Mouse (Mus musculus) liver, embryonic 11.5 days (tissue): ENCODE data around the gene Selplg. TPM values are rescaled to one million over a fixed set of nuclear protein-coding genes. Genes with fewer than 3 reads are reported as not detected.
A peak's percentile ranks its signal among the peaks of the same experiment; 100 is the strongest.

ENCODE experiments used
- ATAC-seq: fragments of 200-750 bp; cut with Nextera tagmentation; replicated peaks from 2 replicates; pipeline ENCODE4 v1.8.0; 2017; ENCODE audit warnings: moderate number of reproducible peaks, mild to moderate bottlenecking, moderate TSS enrichment, moderate library complexity; ENCODE audit not compliant: low FRiP score
- DNase-seq: peaks from one replicate; pipeline ENCODE4 v3.0.0-alpha.2; 2017; ENCODE audit warnings: low spot score
- H3K27ac ChIP-seq: fragments of 300-500 bp; sonication (generic); 2 replicates; pipeline ENCODE4 v1.5.1; 2014; ENCODE audit warnings: mild to moderate bottlenecking, low read depth, low read length, control low read depth
- H3K27me3 ChIP-seq: fragments of 300-500 bp; sonication (generic); replicated peaks from 2 replicates; pipeline ENCODE4 v1.6.1; 2014; ENCODE audit warnings: low read length, mixed read lengths; ENCODE audit not compliant: control insufficient read depth, insufficient read depth
- H3K36me3 ChIP-seq: fragments of 300-500 bp; sonication (generic); 2 replicates; pipeline ENCODE4 v1.6.1; 2014; ENCODE audit warnings: mild to moderate bottlenecking, low read length, moderate library complexity, mixed read lengths; ENCODE audit not compliant: control insufficient read depth, insufficient read depth
- H3K4me1 ChIP-seq: fragments of 300-500 bp; sonication (generic); replicated peaks from 2 replicates; pipeline ENCODE4 v1.6.1; 2014; ENCODE audit warnings: low read length, mixed read lengths; ENCODE audit not compliant: control insufficient read depth, insufficient read depth
- H3K4me2 ChIP-seq: fragments of 300-500 bp; sonication (generic); 2 replicates; pipeline ENCODE4 v1.6.1; 2014; ENCODE audit warnings: mild to moderate bottlenecking, control low read depth, moderate library complexity
- H3K4me3 ChIP-seq: fragments of 300-500 bp; sonication (generic); 2 replicates; pipeline ENCODE4 v1.5.1; 2014; ENCODE audit warnings: low read depth, low read length, control low read depth
- H3K9ac ChIP-seq: fragments of 300-500 bp; sonication (generic); 2 replicates; pipeline ENCODE4 v1.6.1; 2014; ENCODE audit warnings: low read depth, low read length, control low read depth
- H3K9me3 ChIP-seq: fragments of 300-500 bp; sonication (generic); 2 replicates; pipeline ENCODE4 v1.6.1; 2016; ENCODE audit warnings: low read length, inconsistent platforms, mixed read lengths; ENCODE audit not compliant: control insufficient read depth
- WGBS: fragments of 180-500 bp; shearing (Covaris S2); extraction: QIAGEN DNeasy Blood & Tissue Kit; methylation state at CpG from one replicate; pipeline ENCODE4 v1.1.7; 2014; 5-methylcytosine and 5-hydroxymethylcytosine counted together
- polyA plus RNA-seq: library from polyadenylated mRNA; unstranded; fragments of >200 nt; fragmentation: Nextera tagmentation; extraction: Ambion mirVana; gene quantifications from 2 replicates; pipeline ENCODE4 v1.2.1, GENCODE M21; 2014

Gene Selplg
- polyA plus RNA-seq, 1 experiment from 2014 or later = 17.1 TPM

- peak; percentile 72 for ATAC-seq
- Histone ChIP-seq H3K4me2 (peak within 1 kb of the TSS; percentile 57), H3K27me3 (no peaks in the 10 kb centered on the region; the same call in 1 of the 2 replicates), H3K9ac (no peak within 1 kb of the TSS), H3K9me3 (no peaks in the 10 kb centered on the region), H3K4me1 (peaks cover 23% of the 10 kb centered on the region), H3K36me3 (no peaks in the 10 kb centered on the region), H3K27ac (no peak within 1 kb of the TSS; the same call in 1 of the 2 replicates), H3K4me3 (peak within 1 kb of the TSS; percentile 42)
- under 1% methylated on average over 11 of the region's 11 CpGs for WGBS
- DNase-seq = peak; percentile 69
These were observed 32.2 kb downstream of the Selplg start, which contains the start of gene Tmem119 for GRCm38 (mm10) chr5:113800280-113800679. TSS of gene Tmem119 (minus strand) at chr5:113800516.

- no peaks in the 10 kb centered on the region for H3K36me3 ChIP-seq
- H3K27ac ChIP-seq = no peak overlapping the region; the same call in 1 of the 2 replicates
- H3K4me3 ChIP-seq = peak overlapping the region; percentile 42
- ATAC-seq (no peak), DNase-seq (no peak)
- peak overlapping the region; percentile 57 for H3K4me2 ChIP-seq
- WGBS = 56% methylated on average over 5 of the region's 5 CpGs
- no peak overlapping the region for H3K9ac ChIP-seq
- peaks cover 23% of the 10 kb centered on the region for H3K4me1 ChIP-seq
- no peaks in the 10 kb centered on the region for H3K9me3 ChIP-seq
- no peaks in the 10 kb centered on the region; the same call in 1 of the 2 replicates for H3K27me3 ChIP-seq
These were observed 32.8 kb downstream of the Selplg start for GRCm38 (mm10) chr5:113799691-113800090.

GRCm38 (mm10) chr5:113798525-113798924, 33.9 kb downstream of the Selplg start:
- peaks cover 18% of the 10 kb centered on the region for H3K4me1 ChIP-seq
- H3K4me2 ChIP-seq = peak overlapping the region; percentile 57
- DNase-seq = no peak
- H3K27ac ChIP-seq = no peak overlapping the region
- H3K36me3 ChIP-seq = no peaks in the 10 kb centered on the region
- ATAC-seq = no peak
- WGBS = 57% methylated on average over 9 of the region's 9 CpGs
- no peaks in the 10 kb centered on the region; the same call in 1 of the 2 replicates for H3K27me3 ChIP-seq
- H3K9ac ChIP-seq = no peak overlapping the region
- no peaks in the 10 kb centered on the region for H3K9me3 ChIP-seq
- H3K4me3 ChIP-seq = no peak overlapping the region

DNA sequence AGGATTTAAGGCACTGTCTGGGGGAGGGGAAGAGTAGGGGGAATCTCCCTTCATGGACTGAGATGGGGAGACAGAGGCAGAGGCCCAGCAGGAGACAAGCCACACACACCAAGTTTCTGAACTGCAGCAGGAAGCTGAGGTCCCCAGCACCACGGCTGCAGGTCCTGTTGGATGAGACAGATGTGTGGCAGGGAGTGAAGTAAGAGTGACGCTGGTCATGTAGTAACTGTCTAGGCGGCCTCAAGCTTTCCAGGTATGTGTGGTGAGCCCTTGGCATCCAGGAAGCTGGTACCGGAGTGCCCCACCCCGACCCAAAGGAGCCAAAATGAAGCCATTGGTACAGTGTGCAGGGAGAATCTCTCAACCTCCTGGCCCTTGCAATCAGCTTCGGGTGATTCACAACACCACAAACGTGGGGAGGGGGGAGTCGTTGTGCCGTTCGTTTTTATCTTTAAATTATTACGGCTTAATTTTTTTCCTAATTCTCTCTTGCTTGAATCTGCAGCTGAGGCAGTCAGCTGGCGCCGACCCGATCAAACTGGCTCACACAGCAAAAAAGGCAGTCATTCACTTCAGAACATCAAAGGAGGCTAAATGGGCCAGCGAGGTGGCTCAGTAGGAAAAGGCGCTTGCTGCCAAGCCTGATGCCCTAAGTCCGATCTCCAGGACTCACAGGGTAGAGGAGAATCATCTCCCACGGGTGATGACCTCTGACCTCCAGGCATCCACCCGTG, 35.1 kb downstream of the Selplg start:
- H3K4me1 ChIP-seq = peaks cover 24% of the 10 kb centered on the region
- peak overlapping the region; percentile 65; the same call in 1 of the 2 replicates for H3K27ac ChIP-seq
- no peaks in the 10 kb centered on the region for H3K9me3 ChIP-seq
- ATAC-seq = no peak
- peak overlapping the region; percentile 32; the same call in 1 of the 2 replicates for H3K9ac ChIP-seq
- no peaks in the 10 kb centered on the region; the same call in 1 of the 2 replicates for H3K27me3 ChIP-seq
- H3K4me2 ChIP-seq = peak overlapping the region; percentile 50
- 25% methylated on average over 19 of the region's 19 CpGs for WGBS
- DNase-seq = no peak
- H3K4me3 ChIP-seq = peak overlapping the region; percentile 14; the same call in 1 of the 2 replicates
- H3K36me3 ChIP-seq = no peaks in the 10 kb centered on the region

DNA sequence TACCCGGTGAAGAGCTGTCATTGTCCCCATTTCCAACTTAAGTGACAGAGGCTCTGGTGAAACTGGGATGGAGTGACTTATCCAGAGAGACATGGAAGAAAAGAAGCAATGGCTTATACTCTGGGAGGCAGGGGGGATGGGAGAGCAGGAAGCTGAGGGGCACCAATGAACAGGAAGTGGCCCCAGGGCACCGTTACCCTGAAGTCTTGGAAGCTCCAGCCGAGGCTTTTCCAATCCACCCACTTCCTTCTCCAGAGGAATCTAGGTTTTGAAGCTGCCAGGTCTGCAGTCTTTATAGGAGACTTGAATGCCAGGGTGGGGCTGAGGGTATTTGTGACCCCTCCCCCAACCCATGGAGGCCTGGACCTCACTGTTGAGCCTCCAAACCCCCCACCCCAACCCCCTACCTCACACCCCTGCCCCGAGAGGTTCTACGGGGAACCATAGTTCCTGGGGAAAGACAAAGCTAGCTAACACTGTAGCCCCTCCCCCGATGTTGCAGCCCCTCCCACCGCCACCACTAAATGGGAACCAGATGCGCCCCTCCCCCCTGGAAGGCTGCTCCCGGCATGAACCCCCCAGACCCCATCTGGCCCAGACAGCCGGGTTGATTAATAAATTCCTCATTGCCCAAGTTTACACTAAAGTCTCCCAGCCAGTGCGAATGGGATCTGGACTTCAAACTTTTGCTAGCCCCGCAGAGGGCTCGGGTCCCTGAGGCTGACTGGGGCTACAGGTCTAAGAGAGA, 35.9 kb downstream of the Selplg start:
- Histone ChIP-seq H3K4me1 (peaks cover 28% of the 10 kb centered on the region), H3K36me3 (no peaks in the 10 kb centered on the region), H3K27ac (peak overlapping the region; percentile 65; the same call in 1 of the 2 replicates), H3K4me3 (peak overlapping the region; percentile 14; the same call in 1 of the 2 replicates), H3K9me3 (no peaks in the 10 kb centered on the region), H3K4me2 (peak overlapping the region; percentile 50), H3K9ac (peak overlapping the region; percentile 32; the same call in 1 of the 2 replicates), H3K27me3 (no peaks in the 10 kb centered on the region; the same call in 1 of the 2 replicates)
- WGBS = 7% methylated on average over 13 of the region's 13 CpGs
- DNase-seq = peak; percentile 58
- ATAC-seq = no peak

- H3K27ac ChIP-seq = peak overlapping the region; percentile 28; the same call in 1 of the 2 replicates
- 65% methylated on average over 16 of the region's 16 CpGs for WGBS
These were observed 41.0 kb downstream of the Selplg start for GRCm38 (mm10) chr5:113791197-113792095.

DNA sequence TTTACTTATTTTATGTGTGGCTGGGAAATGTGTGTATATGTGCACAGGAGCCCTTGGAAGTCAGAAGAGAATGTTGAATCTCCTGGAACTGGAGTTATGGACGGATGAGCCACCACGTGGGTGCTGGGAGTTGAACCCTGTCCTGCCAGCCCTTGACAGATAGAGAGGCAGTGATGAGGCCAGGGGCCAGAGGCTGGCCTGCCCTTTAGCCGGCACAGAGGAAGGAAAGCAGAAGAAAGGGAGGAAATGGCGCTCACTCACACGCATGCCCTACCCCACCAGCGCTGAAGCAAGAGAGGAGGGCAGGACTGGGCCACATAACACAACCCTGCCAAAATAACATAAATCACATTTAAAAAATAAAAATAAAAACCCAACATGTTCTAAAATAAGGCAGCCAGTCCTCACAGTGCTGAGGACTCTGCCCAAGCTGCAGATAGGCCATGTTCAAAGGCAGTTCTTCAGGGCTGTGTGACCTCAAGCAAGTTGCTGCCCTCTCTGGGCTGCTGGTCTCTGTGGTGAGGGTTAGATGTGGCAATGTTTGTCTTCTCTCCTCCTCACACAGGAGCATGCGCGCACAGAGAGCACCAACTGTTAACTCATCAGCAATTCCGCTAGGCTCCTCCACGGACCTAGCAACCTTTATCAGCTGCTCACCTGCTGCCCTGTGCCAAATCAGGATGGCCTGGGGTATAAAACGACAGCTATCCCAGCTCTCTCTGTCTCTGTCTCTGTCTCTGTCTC, 41.8 kb downstream of the Selplg start:
- peak overlapping the region; percentile 38 for H3K27ac ChIP-seq
- H3K4me3 ChIP-seq = no peak overlapping the region
- DNase-seq (no peak), ATAC-seq (no peak)
- H3K36me3 ChIP-seq = no peaks in the 10 kb centered on the region
- H3K4me1 ChIP-seq = peaks cover 36% of the 10 kb centered on the region
- H3K9ac ChIP-seq = no peak overlapping the region
- WGBS = 40% methylated on average over 11 of the region's 11 CpGs
- no peaks in the 10 kb centered on the region for H3K9me3 ChIP-seq
- H3K4me2 ChIP-seq = 0 out of 2 replicates have a peak overlapping the region, but pooled peaks have one; percentile 1
- H3K27me3 ChIP-seq = no peaks in the 10 kb centered on the region

More at GRCm38 (mm10) chr5:113791197-113792095, 41.0 kb downstream of the Selplg start:
- no peak overlapping the region for H3K4me3 ChIP-seq
- no peaks in the 10 kb centered on the region for H3K27me3 ChIP-seq
- ATAC-seq (no peak), DNase-seq (no peak)
- H3K9ac ChIP-seq = no peak overlapping the region
- H3K9me3 ChIP-seq = no peaks in the 10 kb centered on the region
- H3K4me1 ChIP-seq = peaks cover 42% of the 10 kb centered on the region
- peak overlapping the region; percentile 1; the same call in 1 of the 2 replicates for H3K4me2 ChIP-seq
- H3K36me3 ChIP-seq = no peaks in the 10 kb centered on the region
